22 mouse cellular contexts compared by ENCODE assay signal in the genomic region with DNA sequence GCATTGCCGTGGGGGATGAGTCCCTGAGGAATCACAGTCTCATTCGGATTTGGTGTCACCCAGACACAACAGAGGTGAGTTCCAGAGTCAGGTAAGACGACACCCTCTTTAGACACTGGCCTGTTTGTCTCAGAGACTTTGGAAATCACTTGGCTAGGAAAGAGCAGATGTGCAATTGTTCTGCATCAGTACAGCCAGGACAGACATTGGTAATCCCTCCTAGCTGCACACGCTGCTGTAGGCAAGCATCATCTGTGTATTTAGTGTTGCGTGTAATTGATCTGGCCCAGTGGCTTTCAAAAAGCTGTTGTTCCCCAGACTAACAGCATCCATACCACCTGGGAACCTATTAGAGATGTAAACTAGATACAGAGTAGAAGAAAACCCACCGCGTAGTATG. TPM values are rescaled to one million over a fixed set of nuclear protein-coding genes. Genes with fewer than 3 reads are reported as not detected.
DNase-seq lines count a peak whose midpoint lies in the region; ATAC-seq lines count a peak whose summit lies in the region.
"Had no signal": no experiment of that assay in that cellular context is flagged by ENCODE, and none has a peak within 500 bp of the region (broad histone marks: within the 10 kb centered on the region; RNA-seq: fewer than 3 reads in every experiment).

No protein-coding gene starts in this region.

- 0 out of 2 replicates have a peak, but pooled peaks cover 3% of the 10 kb centered on the region for H3K4me1 ChIP-seq in kidney, embryonic 16.5 days (ENCODE audit: insufficient read depth, low read length)
- peaks cover 9% of the 10 kb centered on the region for H3K4me1 ChIP-seq in hindbrain, embryonic 16.5 days (ENCODE audit: control insufficient read depth, insufficient read depth, low read depth, low read length)

- peak overlapping the region; percentile 5; the same call in 1 of the 2 replicates for H3K4me2 ChIP-seq in kidney, embryonic 16.5 days (replicated peaks; ENCODE audit: low read depth, low read length)
- H3K4me2 ChIP-seq in hindbrain, embryonic 16.5 days (ENCODE audit: low read length), result no peak overlapping the region
- H3K4me2 ChIP-seq: stomach, embryonic 15.5 days had no signal

- H3K36me3 ChIP-seq in kidney, embryonic 16.5 days (ENCODE audit: insufficient read depth, low read length), result no peaks in the 10 kb centered on the region
- H3K36me3 ChIP-seq in hindbrain, embryonic 16.5 days (ENCODE audit: control insufficient read depth, insufficient read depth, low read length), result no peaks in the 10 kb centered on the region
- H3K36me3 ChIP-seq: limb, embryonic 10.5 days; stomach, embryonic 15.5 days had no signal

- H3K9ac ChIP-seq in kidney, embryonic 16.5 days (replicated peaks; ENCODE audit: low read length), result peak overlapping the region; percentile 46; the same call in 1 of the 2 replicates
- no peak overlapping the region for H3K9ac ChIP-seq in hindbrain, embryonic 16.5 days (ENCODE audit: low read depth, low read length)
- H3K9ac ChIP-seq: forebrain, postnatal 0 days; liver, postnatal 0 days; stomach, embryonic 15.5 days had no signal

- no peaks in the 10 kb centered on the region; the same call in 1 of the 2 replicates for H3K27me3 ChIP-seq in kidney, embryonic 16.5 days (ENCODE audit: insufficient read depth, low read length)
- no peaks in the 10 kb centered on the region for H3K27me3 ChIP-seq in hindbrain, embryonic 16.5 days (replicated peaks; ENCODE audit: control insufficient read depth, insufficient read depth, low read length)

- 53% methylated on average over 7 of the region's 7 CpGs for WGBS in kidney, embryonic 16.5 days
- 51% methylated on average over 7 of the region's 7 CpGs for WGBS in hindbrain, embryonic 16.5 days

- ATAC-seq in kidney, embryonic 16.5 days (ENCODE audit: low FRiP score, low TSS enrichment), result no peak
- ATAC-seq in hindbrain, embryonic 16.5 days, result peak; percentile 15; the same call in 1 of the 2 replicates
- no peak for ATAC-seq in activated CD4-positive, CD25-positive, alpha-beta regulatory T cell, adult 4 months
- ATAC-seq: forebrain, postnatal 0 days; intestine, postnatal 0 days; liver, postnatal 0 days had no signal

- no peak for DNase-seq in kidney, adult 9 months
- peak; percentile 20 for DNase-seq in retina, postnatal 1 day
- no peak for DNase-seq in retina, embryonic 14.5 days (ENCODE audit: low spot score)
- DNase-seq in lung, postnatal 4 days, result no peak
- DNase-seq: cerebellum, adult 2 months; forebrain, postnatal 0 days; kidney, postnatal 10 days; liver, postnatal 0 days; lung, postnatal 14 days; right cerebral cortex, postnatal 14 days; thymus, adult 18-20 months; thymus, postnatal 4 days had no signal

- no peak overlapping the region for H3K27ac ChIP-seq in kidney, embryonic 16.5 days (ENCODE audit: low read length)
- H3K27ac ChIP-seq in hindbrain, embryonic 16.5 days (ENCODE audit: low read depth, low read length), result no peak overlapping the region

- H3K9me3 ChIP-seq in kidney, embryonic 16.5 days (ENCODE audit: low read length), result no peaks in the 10 kb centered on the region
- H3K9me3 ChIP-seq in hindbrain, embryonic 16.5 days (ENCODE audit: control insufficient read depth, low read length), result no peaks in the 10 kb centered on the region
- H3K9me3 ChIP-seq: limb, embryonic 10.5 days; stomach, embryonic 15.5 days had no signal

- no peak overlapping the region for H3K4me3 ChIP-seq in kidney, embryonic 16.5 days (ENCODE audit: low read length)
- H3K4me3 ChIP-seq in hindbrain, embryonic 16.5 days (ENCODE audit: low read length), result no peak overlapping the region
- H3K4me3 ChIP-seq: limb, embryonic 10.5 days; stomach, embryonic 15.5 days had no signal

RNA-seq across cellular contexts. Expression of gene Slc34a1, which starts 5.3 kb away (rescaled TPM):
- 366 and 385 TPM in 2 replicates for polyA plus RNA-seq in kidney, embryonic 16.5 days (2015; fragmentation: Nextera tagmentation; extraction: Ambion mirVana)
- 0.05 TPM in 1 of 2 replicates, not detected in the other for polyA plus RNA-seq in hindbrain, embryonic 16.5 days (2015; fragmentation: Nextera tagmentation; extraction: Ambion mirVana)
- not detected for polyA plus RNA-seq in activated CD4-positive, CD25-positive, alpha-beta regulatory T cell, adult 4 months (2017; shearing (Covaris generic))
- polyA plus RNA-seq: cerebellum, adult 2 months; embryonic facial prominence, embryonic 11.5 days; forebrain, postnatal 0 days; heart, embryonic 16.5 days; limb, embryonic 10.5 days; liver, postnatal 0 days had no signal

RNA-seq across cellular contexts. Expression of gene Pfn3, which starts 11.8 kb away (rescaled TPM):
- 0.46 TPM in 1 of 2 replicates, not detected in the other for polyA plus RNA-seq in kidney, embryonic 16.5 days (2015; fragmentation: Nextera tagmentation; extraction: Ambion mirVana)
- 1.1 and 1.4 TPM in 2 replicates for polyA plus RNA-seq in hindbrain, embryonic 16.5 days (2015; fragmentation: Nextera tagmentation; extraction: Ambion mirVana)
- polyA plus RNA-seq in activated CD4-positive, CD25-positive, alpha-beta regulatory T cell, adult 4 months (2017; shearing (Covaris generic)), result not detected
- polyA plus RNA-seq: cerebellum, adult 2 months; embryonic facial prominence, embryonic 11.5 days; heart, embryonic 16.5 days; intestine, postnatal 0 days; limb, embryonic 10.5 days; liver, adult 2 months; liver, postnatal 0 days; spleen, adult 2 months; stomach, embryonic 15.5 days had no signal

RNA-seq across cellular contexts. Expression of gene F12, which starts 23.3 kb away (rescaled TPM):
- 0.28 and 0.79 TPM in 2 replicates for polyA plus RNA-seq in kidney, embryonic 16.5 days (2015; fragmentation: Nextera tagmentation; extraction: Ambion mirVana)
- polyA plus RNA-seq in hindbrain, embryonic 16.5 days (2015; fragmentation: Nextera tagmentation; extraction: Ambion mirVana), result 0.14 and 0.38 TPM in 2 replicates
- polyA plus RNA-seq in activated CD4-positive, CD25-positive, alpha-beta regulatory T cell, adult 4 months (2017; shearing (Covaris generic)), result not detected
- polyA plus RNA-seq: embryonic facial prominence, embryonic 11.5 days; limb, embryonic 10.5 days had no signal

RNA-seq across cellular contexts. Expression of gene Rgs14, which starts 33.7 kb away (rescaled TPM):
- 1.1 and 1.3 TPM in 2 replicates for polyA plus RNA-seq in kidney, embryonic 16.5 days (2015; fragmentation: Nextera tagmentation; extraction: Ambion mirVana)
- polyA plus RNA-seq in hindbrain, embryonic 16.5 days (2015; fragmentation: Nextera tagmentation; extraction: Ambion mirVana), result 0.27 and 0.44 TPM in 2 replicates
- 10 to 100 TPM; 51.5 to 69.6 TPM for polyA plus RNA-seq in activated CD4-positive, CD25-positive, alpha-beta regulatory T cell, adult 4 months (2017; shearing (Covaris generic))

RNA-seq across cellular contexts. Expression of gene Lman2, which starts 40.7 kb away (rescaled TPM):
- 127 and 131 TPM in 2 replicates for polyA plus RNA-seq in kidney, embryonic 16.5 days (2015; fragmentation: Nextera tagmentation; extraction: Ambion mirVana)
- polyA plus RNA-seq in hindbrain, embryonic 16.5 days (2015; fragmentation: Nextera tagmentation; extraction: Ambion mirVana), result 44.9 and 51.5 TPM in 2 replicates
- 10 to 100 TPM; 46.7 to 58.6 TPM for polyA plus RNA-seq in activated CD4-positive, CD25-positive, alpha-beta regulatory T cell, adult 4 months (2017; shearing (Covaris generic))

Comparison
In these comparisons a context has a peak if more than half of its experiments do, and no peak if none do; other contexts are left out.
1. RNA of gene Slc34a1, which starts 5.3 kb away (polyA plus RNA-seq): 366 to 385 TPM in kidney, embryonic 16.5 days; 0.05 TPM in hindbrain, embryonic 16.5 days and not detected in activated CD4-positive, CD25-positive, alpha-beta regulatory T cell, adult 4 months; every median in the first group is over 100 times any median in the second.